Mouse (Mus musculus) megakaryocyte, embryonic 14.5 days (primary cell): ENCODE measurements around the gene Lamtor1. TPM values are rescaled to one million over a fixed set of nuclear protein-coding genes. Genes with fewer than 3 reads are reported as not detected.

Experiments
- H3K27me3 ChIP-seq: replicated peaks from 2 replicates; pipeline ENCODE3; 2012; ENCODE audit warnings: inconsistent platforms
- H3K36me3 ChIP-seq: replicated peaks from 2 replicates; pipeline ENCODE3; 2012; ENCODE audit warnings: low read length, inconsistent platforms, mixed read lengths
- H3K4me1 ChIP-seq: 2 replicates; pipeline ENCODE4 v1.6.1; 2012; ENCODE audit warnings: inconsistent platforms
- H3K4me3 ChIP-seq: replicated peaks from 2 replicates; pipeline ENCODE3; 2012; ENCODE audit warnings: moderate library complexity, mild to moderate bottlenecking, inconsistent platforms
- H3K9me3 ChIP-seq: 2 replicates; pipeline ENCODE4 v1.6.1; 2012; ENCODE audit warnings: inconsistent platforms
- FLI1 ChIP-seq: IDR thresholded peaks from 2 replicates; pipeline ENCODE4 v1.6.1; 2012; ENCODE audit warnings: low read length, inconsistent platforms, mixed read lengths
- GATA1 ChIP-seq: IDR thresholded peaks from 3 replicates; pipeline ENCODE4 v1.6.1; 2012; ENCODE audit warnings: mixed read lengths, low read length, inconsistent platforms, borderline replicate concordance
- polyA plus RNA-seq: library from polyadenylated mRNA; stranded (reverse); fragments of >175 nt; gene quantifications from 2 replicates; pipeline ENCODE4 v1.2.3, GENCODE M21; 2012; ENCODE audit warnings: low replicate concordance; ENCODE audit not compliant: insufficient read depth

Lamtor1 gene
- polyA plus RNA-seq, 1 experiment, result 156 TPM

GRCm38 (mm10) chr7:101869163-101869500 lies 36.6 kb upstream of the Lamtor1 start:
- peaks cover 4% of the 10 kb centered on the region for H3K9me3 ChIP-seq
- peaks cover 4% of the 10 kb centered on the region for H3K27me3 ChIP-seq
- H3K36me3 ChIP-seq, result no peaks in the 10 kb centered on the region
- H3K4me1 ChIP-seq, result peaks cover 12% of the 10 kb centered on the region
- H3K4me3 ChIP-seq, result no peak overlapping the region
- no peak for TF ChIP-seq FLI1
- no peak for TF ChIP-seq GATA1

DNA sequence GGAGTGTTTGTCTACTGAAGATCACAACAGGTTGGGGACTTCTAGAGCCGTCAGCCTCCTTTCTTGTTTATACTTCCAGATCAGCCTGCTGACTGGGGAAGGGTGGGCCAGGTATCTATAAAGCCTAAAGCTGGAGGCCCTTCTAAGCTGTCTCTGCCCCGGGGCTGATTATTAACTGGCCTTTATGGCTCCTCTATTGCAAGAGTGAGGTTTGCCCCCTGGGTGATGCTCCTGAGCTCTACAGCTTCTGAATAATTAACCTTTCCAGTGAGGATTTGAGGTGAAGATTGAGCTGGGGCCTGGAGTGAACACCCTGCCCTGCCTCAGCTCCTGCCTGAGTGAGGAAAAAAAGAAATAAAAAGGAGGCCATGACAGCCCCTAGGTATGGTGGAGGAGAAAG lies 35.1 kb upstream of the Lamtor1 start, which contains the start of gene Folr1:
TSS of gene Folr1 (minus strand) at position 160 of the 400 bp plus-strand sequence.
- H3K27me3 ChIP-seq, result peaks cover 4% of the 10 kb centered on the region
- peak within 1 kb of the TSS; percentile 29 for H3K4me3 ChIP-seq
- no peaks in the 10 kb centered on the region for H3K9me3 ChIP-seq
- no peaks in the 10 kb centered on the region for H3K36me3 ChIP-seq
- TF ChIP-seq GATA1 (no peak), FLI1 (no peak)
- H3K4me1 ChIP-seq, result peaks cover 13% of the 10 kb centered on the region

- peak overlapping the region; percentile 29 for H3K4me3 ChIP-seq
- no peaks in the 10 kb centered on the region for H3K36me3 ChIP-seq
- no peaks in the 10 kb centered on the region for H3K9me3 ChIP-seq
- no peak for TF ChIP-seq FLI1
- no peak for TF ChIP-seq GATA1
- H3K4me1 ChIP-seq, result peaks cover 20% of the 10 kb centered on the region
- H3K27me3 ChIP-seq, result peaks cover 4% of the 10 kb centered on the region
Measured at GRCm38 (mm10) chr7:101871296-101871695, 34.4 kb upstream of the Lamtor1 start.

- Histone ChIP-seq H3K4me3 (no peak overlapping the region), H3K4me1 (peaks cover 39% of the 10 kb centered on the region), H3K9me3 (no peaks in the 10 kb centered on the region), H3K36me3 (no peaks in the 10 kb centered on the region), H3K27me3 (no peaks in the 10 kb centered on the region)
- TF ChIP-seq FLI1, result no peak
- no peak for TF ChIP-seq GATA1
Measured at GRCm38 (mm10) chr7:101875978-101876377, 29.7 kb upstream of the Lamtor1 start.

DNA sequence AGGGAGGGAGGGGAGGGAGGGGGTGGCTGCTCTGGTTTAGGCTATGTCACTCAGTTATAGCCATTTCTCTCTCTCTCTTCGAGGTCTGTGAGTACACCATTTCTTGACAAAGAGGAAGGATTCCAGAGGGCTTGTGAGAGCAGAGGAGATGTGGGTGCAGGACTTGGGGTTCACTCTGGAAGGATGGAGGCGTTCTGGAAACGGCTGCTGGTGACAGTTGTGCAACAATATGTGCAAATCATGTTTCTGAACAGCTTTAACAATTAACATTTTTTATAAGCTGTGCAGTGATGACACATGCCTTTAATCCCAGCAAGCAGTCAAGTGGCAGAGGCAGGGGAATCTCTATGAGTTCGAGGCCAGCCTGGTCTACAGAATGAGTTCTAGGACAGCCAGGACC lies 24.8 kb upstream of the Lamtor1 start:
- Histone ChIP-seq H3K36me3 (no peaks in the 10 kb centered on the region), H3K4me1 (peaks cover 46% of the 10 kb centered on the region), H3K9me3 (peaks cover 8% of the 10 kb centered on the region; the same call in 1 of the 2 replicates), H3K27me3 (peaks cover 9% of the 10 kb centered on the region), H3K4me3 (no peak overlapping the region)
- no peak for TF ChIP-seq FLI1
- no peak for TF ChIP-seq GATA1

DNA sequence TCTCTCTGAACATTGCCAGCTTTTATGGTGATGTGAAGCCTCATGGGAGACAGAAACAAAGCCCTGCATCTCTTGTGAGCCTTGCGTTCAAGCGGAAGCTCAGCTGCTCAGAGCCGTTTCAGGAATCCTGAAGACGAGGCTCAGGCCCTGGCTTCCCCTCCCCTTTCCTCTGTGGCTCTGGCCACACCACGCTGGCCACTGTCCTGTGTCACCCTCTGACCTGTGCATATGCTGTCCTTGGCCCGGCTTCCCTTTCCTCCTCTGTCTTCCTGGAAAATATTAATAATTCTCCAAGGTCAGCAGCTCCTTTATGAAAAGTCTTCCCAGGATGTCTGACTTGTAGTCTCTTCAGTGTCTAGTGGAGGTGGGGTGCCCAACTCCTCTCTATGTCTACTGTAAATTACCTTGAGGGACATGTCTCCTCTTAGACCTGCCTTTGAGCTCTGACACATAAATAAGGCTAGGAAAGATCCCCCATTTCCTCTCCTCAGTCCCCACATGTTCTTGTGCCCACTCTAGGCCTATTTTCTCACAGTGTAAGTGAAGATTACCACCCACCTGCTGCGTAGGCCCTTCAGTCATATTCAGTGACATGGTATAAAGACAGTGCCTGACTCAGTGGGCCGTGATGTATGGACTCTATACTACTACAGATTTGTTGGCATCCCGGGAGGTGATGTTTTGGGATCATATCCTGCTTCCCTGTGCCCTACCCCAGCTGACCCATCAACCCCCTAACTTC lies 23.1 kb upstream of the Lamtor1 start:
- Histone ChIP-seq H3K27me3 (peaks cover 11% of the 10 kb centered on the region), H3K4me3 (no peak overlapping the region), H3K9me3 (peaks cover 8% of the 10 kb centered on the region; the same call in 1 of the 2 replicates), H3K36me3 (no peaks in the 10 kb centered on the region), H3K4me1 (peaks cover 39% of the 10 kb centered on the region)
- TF ChIP-seq FLI1 (no peak), GATA1 (no peak)

DNA sequence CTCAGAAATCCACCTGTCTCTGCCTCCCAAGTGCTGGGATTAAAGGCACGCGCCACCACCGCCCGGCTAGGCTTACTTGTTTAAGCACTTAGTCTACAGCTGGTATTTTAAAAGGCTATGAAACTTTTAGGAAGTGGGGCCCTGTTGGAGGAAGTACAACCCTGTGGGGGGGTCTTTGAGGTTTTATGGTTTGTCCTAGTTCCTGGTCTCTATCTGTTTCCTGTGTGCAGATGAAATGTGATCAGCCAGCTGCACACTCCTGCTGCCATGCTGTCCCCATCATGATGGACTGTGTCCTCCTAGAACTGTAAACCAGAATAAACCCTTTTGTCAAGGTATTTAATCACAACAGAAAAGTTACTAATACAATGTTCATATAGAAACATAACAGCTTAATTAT lies 21.5 kb upstream of the Lamtor1 start:
- Histone ChIP-seq H3K9me3 (peaks cover 8% of the 10 kb centered on the region; the same call in 1 of the 2 replicates), H3K27me3 (peaks cover 15% of the 10 kb centered on the region)

GRCm38 (mm10) chr7:101886274-101886673 lies 19.4 kb upstream of the Lamtor1 start:
- no peaks in the 10 kb centered on the region for H3K36me3 ChIP-seq
- peaks cover 8% of the 10 kb centered on the region; the same call in 1 of the 2 replicates for H3K9me3 ChIP-seq
- peaks cover 36% of the 10 kb centered on the region for H3K4me1 ChIP-seq
- no peak for TF ChIP-seq GATA1
- no peak for TF ChIP-seq FLI1
- H3K27me3 ChIP-seq, result peaks cover 18% of the 10 kb centered on the region
- no peak overlapping the region for H3K4me3 ChIP-seq

More for the DNA sequence above, 21.5 kb upstream of the Lamtor1 start:
- Histone ChIP-seq H3K4me3 (no peak overlapping the region), H3K4me1 (peaks cover 30% of the 10 kb centered on the region), H3K36me3 (no peaks in the 10 kb centered on the region)
- TF ChIP-seq GATA1 (no peak), FLI1 (no peak)

- Histone ChIP-seq H3K4me3 (no peak overlapping the region), H3K36me3 (no peaks in the 10 kb centered on the region), H3K9me3 (peaks cover 8% of the 10 kb centered on the region; the same call in 1 of the 2 replicates), H3K27me3 (peaks cover 11% of the 10 kb centered on the region), H3K4me1 (peaks cover 40% of the 10 kb centered on the region)
- TF ChIP-seq FLI1 (no peak), GATA1 (no peak)
Measured at GRCm38 (mm10) chr7:101888460-101888859, 17.2 kb upstream of the Lamtor1 start.

DNA sequence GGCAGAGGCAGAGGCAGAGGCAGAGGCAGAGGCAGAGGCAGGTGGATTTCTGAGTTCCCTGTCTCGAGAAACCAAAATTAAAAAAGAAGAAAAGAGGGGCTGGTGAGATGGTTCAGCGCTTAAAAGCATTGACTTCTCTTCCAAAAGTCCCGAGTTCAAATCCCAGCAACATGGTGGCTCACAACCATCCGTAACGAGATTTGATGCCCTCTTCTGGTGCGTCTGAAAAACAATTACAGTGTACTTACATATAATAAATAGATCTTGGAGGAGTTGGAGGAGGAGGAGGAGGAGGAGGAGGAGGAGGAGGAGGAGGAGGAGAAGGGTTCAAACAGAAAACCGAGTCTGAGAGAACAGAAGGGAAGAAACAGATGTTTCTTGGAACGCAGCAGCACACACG lies 10.0 kb upstream of the Lamtor1 start:
- H3K4me3 ChIP-seq, result peak overlapping the region; percentile 94
- no peak for TF ChIP-seq FLI1
- TF ChIP-seq GATA1, result no peak
- H3K9me3 ChIP-seq, result no peaks in the 10 kb centered on the region
- peaks cover 70% of the 10 kb centered on the region for H3K4me1 ChIP-seq
- H3K27me3 ChIP-seq, result no peaks in the 10 kb centered on the region
- H3K36me3 ChIP-seq, result peaks cover 28% of the 10 kb centered on the region
